Mouse (Mus musculus) midbrain, postnatal 0 days (tissue): ENCODE measurements around the gene Luc7l3. TPM values are rescaled to one million over a fixed set of nuclear protein-coding genes. Genes with fewer than 3 reads are reported as not detected.

ENCODE experiments used
- ATAC-seq: fragments of 200-750 bp; cut with Nextera tagmentation; 2 replicates; pipeline ENCODE4 v1.8.0; 2017; ENCODE audit warnings: moderate number of reproducible peaks, mild to moderate bottlenecking, moderate TSS enrichment, moderate library complexity; ENCODE audit not compliant: low FRiP score
- DNase-seq: peaks from one replicate; pipeline ENCODE4 v3.0.0-alpha.2; 2015; ENCODE audit warnings: low spot score
- H3K27ac ChIP-seq: fragments of 300-500 bp; sonication (generic); 2 replicates; pipeline ENCODE4 v1.5.1; 2014; ENCODE audit warnings: low read depth, mild to moderate bottlenecking, low read length, mixed read lengths
- H3K27me3 ChIP-seq: fragments of 300-500 bp; sonication (generic); 2 replicates; pipeline ENCODE4 v1.6.1; 2014; ENCODE audit warnings: low read length, control low read depth, mixed read lengths; ENCODE audit not compliant: insufficient read depth
- H3K36me3 ChIP-seq: fragments of 300-500 bp; sonication (generic); 2 replicates; pipeline ENCODE4 v1.6.1; 2014; ENCODE audit warnings: low read length, control low read depth, mixed read lengths; ENCODE audit not compliant: insufficient read depth
- H3K4me1 ChIP-seq: fragments of 300-500 bp; sonication (generic); 2 replicates; pipeline ENCODE4 v1.6.1; 2014; ENCODE audit warnings: mild to moderate bottlenecking, control low read depth, antibody characterized with exemption, low read length, mixed read lengths; ENCODE audit not compliant: insufficient read depth
- H3K4me2 ChIP-seq: fragments of 300-500 bp; sonication (generic); 2 replicates; pipeline ENCODE4 v1.6.1; 2014; ENCODE audit warnings: low read depth, mild to moderate bottlenecking, low read length, mixed read lengths; ENCODE audit not compliant: poor library complexity, severe bottlenecking
- H3K4me3 ChIP-seq: fragments of 300-500 bp; sonication (generic); 2 replicates; pipeline ENCODE4 v1.5.1; 2014; ENCODE audit warnings: low read depth, mild to moderate bottlenecking, low read length, moderate library complexity
- H3K9ac ChIP-seq: fragments of 300-500 bp; sonication (generic); replicated peaks from 2 replicates; pipeline ENCODE4 v1.6.1; 2014; ENCODE audit warnings: mild to moderate bottlenecking, low read length, moderate library complexity, mixed read lengths; ENCODE audit not compliant: poor library complexity, severe bottlenecking
- H3K9me3 ChIP-seq: fragments of 300-500 bp; sonication (generic); 2 replicates; pipeline ENCODE4 v1.6.1; 2016; ENCODE audit warnings: low read length, control low read depth
- CTCF ChIP-seq: IDR thresholded peaks from 2 replicates; pipeline ENCODE4 v1.5.1; 2016; ENCODE audit warnings: antibody characterized with exemption, mild to moderate bottlenecking
- WGBS: fragments of 180-500 bp; shearing (Covaris S2); extraction: QIAGEN DNeasy Blood & Tissue Kit; methylation state at CpG from one replicate; pipeline ENCODE4 v1.1.7; 2014; 5-methylcytosine and 5-hydroxymethylcytosine counted together
- polyA plus RNA-seq: library from polyadenylated mRNA; unstranded; fragments of >200 nt; fragmentation: Nextera tagmentation; extraction: Ambion mirVana; gene quantifications from 2 replicates; pipeline ENCODE4 v1.2.1, GENCODE M21; 2015
- total RNA-seq: library from RNA; depleted of rRNA; stranded (reverse); fragments of >200 nt; gene quantifications from 2 replicates; pipeline ENCODE4 v1.2.3, GENCODE M21; 2014; rRNA removed

The Luc7l3 gene
- total RNA-seq (47.5 and 87.1 TPM in 2 replicates), polyA plus RNA-seq (100 and 124 TPM in 2 replicates)

GRCm38 (mm10) chr11:94321931-94322400, at the start of gene Luc7l3:
TSS of gene Luc7l3 (minus strand) at chr11:94321988.
- DNase-seq (peak; percentile 94), ATAC-seq (peak; percentile 94)
- H3K9ac ChIP-seq = peak within 1 kb of the TSS; percentile 100
- H3K27ac ChIP-seq = peak within 1 kb of the TSS; percentile 99
- peak within 1 kb of the TSS; percentile 68 for H3K4me2 ChIP-seq
- H3K4me3 ChIP-seq = peak within 1 kb of the TSS; percentile 98
- TF ChIP-seq CTCF = no peak
- H3K27me3 ChIP-seq = no peaks in the 10 kb centered on the region
- H3K36me3 ChIP-seq = no peaks in the 10 kb centered on the region
- H3K9me3 ChIP-seq = no peaks in the 10 kb centered on the region
- under 1% methylated on average over 29 of the region's 36 CpGs for WGBS
- peaks cover 6% of the 10 kb centered on the region; the same call in 1 of the 2 replicates for H3K4me1 ChIP-seq

GRCm38 (mm10) chr11:94370809-94371208, 49.0 kb upstream of the Luc7l3 start:
- TF ChIP-seq CTCF = no peak
- no peaks in the 10 kb centered on the region for H3K9me3 ChIP-seq
- H3K36me3 ChIP-seq = no peaks in the 10 kb centered on the region
- no peak for DNase-seq
- H3K27ac ChIP-seq = no peak overlapping the region
- no peak for ATAC-seq
- H3K4me2 ChIP-seq = no peak overlapping the region
- no peak overlapping the region for H3K9ac ChIP-seq
- 56% methylated on average over 5 of the region's 5 CpGs for whole genome bisulfite sequencing
- H3K27me3 ChIP-seq = no peaks in the 10 kb centered on the region
- no peak overlapping the region for H3K4me3 ChIP-seq
- H3K4me1 ChIP-seq = no peaks in the 10 kb centered on the region; the same call in 1 of the 2 replicates

GRCm38 (mm10) chr11:94369981-94370380, 48.2 kb upstream of the Luc7l3 start:
- Histone ChIP-seq H3K27ac (no peak overlapping the region), H3K4me3 (no peak overlapping the region), H3K9me3 (no peaks in the 10 kb centered on the region), H3K9ac (no peak overlapping the region), H3K4me2 (no peak overlapping the region), H3K36me3 (no peaks in the 10 kb centered on the region), H3K27me3 (no peaks in the 10 kb centered on the region), H3K4me1 (no peaks in the 10 kb centered on the region; the same call in 1 of the 2 replicates)
- ATAC-seq = no peak
- no peak for DNase-seq
- TF ChIP-seq CTCF = no peak
- 85% methylated on average over 6 of the region's 6 CpGs for WGBS

GRCm38 (mm10) chr11:94365340-94365739, 43.6 kb upstream of the Luc7l3 start:
- no peak for TF ChIP-seq CTCF
- no peaks in the 10 kb centered on the region for H3K36me3 ChIP-seq
- H3K27me3 ChIP-seq = no peaks in the 10 kb centered on the region
- H3K27ac ChIP-seq = no peak overlapping the region
- DNase-seq = no peak
- WGBS = 74% methylated on average over 3 of the region's 3 CpGs
- H3K4me1 ChIP-seq = no peaks in the 10 kb centered on the region
- no peak for ATAC-seq
- H3K9me3 ChIP-seq = no peaks in the 10 kb centered on the region
- no peak overlapping the region for H3K4me2 ChIP-seq
- no peak overlapping the region for H3K9ac ChIP-seq
- no peak overlapping the region for H3K4me3 ChIP-seq

- Histone ChIP-seq H3K9ac (no peak overlapping the region), H3K9me3 (no peaks in the 10 kb centered on the region), H3K4me1 (no peaks in the 10 kb centered on the region), H3K27me3 (no peaks in the 10 kb centered on the region), H3K36me3 (no peaks in the 10 kb centered on the region), H3K4me2 (no peak overlapping the region), H3K4me3 (no peak overlapping the region), H3K27ac (no peak overlapping the region)
- DNase-seq = no peak
- no peak for TF ChIP-seq CTCF
- WGBS = 79% methylated on average over 7 of the region's 7 CpGs
- ATAC-seq = no peak
These were observed 41.9 kb upstream of the Luc7l3 start for GRCm38 (mm10) chr11:94363690-94364089.

GRCm38 (mm10) chr11:94362101-94362500, 40.3 kb upstream of the Luc7l3 start:
- no peak overlapping the region for H3K27ac ChIP-seq
- 83% methylated on average over 5 of the region's 5 CpGs for WGBS

More at GRCm38 (mm10) chr11:94362101-94362500, 40.3 kb upstream of the Luc7l3 start:
- Histone ChIP-seq H3K4me2 (no peak overlapping the region), H3K9me3 (no peaks in the 10 kb centered on the region), H3K4me3 (no peak overlapping the region), H3K9ac (no peak overlapping the region), H3K36me3 (no peaks in the 10 kb centered on the region), H3K4me1 (no peaks in the 10 kb centered on the region), H3K27me3 (no peaks in the 10 kb centered on the region)
- DNase-seq (no peak), ATAC-seq (no peak)
- no peak for TF ChIP-seq CTCF
